Mouse (Mus musculus) stomach, postnatal 0 days (tissue): Measurements from ENCODE around the gene 9930021J03Rik.

Experiments
- CTCF ChIP-seq: IDR thresholded peaks from 2 replicates; pipeline ENCODE4 v1.5.1; 2016; ENCODE audit warnings: antibody characterized with exemption, low read depth, mild to moderate bottlenecking, moderate library complexity
- EP300 ChIP-seq: optimal IDR thresholded peaks from 2 replicates; pipeline ENCODE3; 2016; ENCODE audit warnings: antibody characterized with exemption

- TF ChIP-seq CTCF (no peak), EP300 (no peak)
Observed at GRCm38 (mm10) chr19:29718476-29718875, 87.3 kb downstream of the 9930021J03Rik start.
